Mouse (Mus musculus) neutrophil, adult 65 days (primary cell): ENCODE data around the gene Zcchc14. TPM values are rescaled to one million over a fixed set of nuclear protein-coding genes. Genes with fewer than 3 reads are reported as not detected.

ENCODE experiments used
- total RNA-seq: library from RNA; stranded (reverse); gene quantifications from 2 replicates; pipeline ENCODE4 v1.2.4, GENCODE M21; 2023

Zcchc14 gene
- total RNA-seq = 0.07 and 0.16 TPM in 2 replicates

DNA sequence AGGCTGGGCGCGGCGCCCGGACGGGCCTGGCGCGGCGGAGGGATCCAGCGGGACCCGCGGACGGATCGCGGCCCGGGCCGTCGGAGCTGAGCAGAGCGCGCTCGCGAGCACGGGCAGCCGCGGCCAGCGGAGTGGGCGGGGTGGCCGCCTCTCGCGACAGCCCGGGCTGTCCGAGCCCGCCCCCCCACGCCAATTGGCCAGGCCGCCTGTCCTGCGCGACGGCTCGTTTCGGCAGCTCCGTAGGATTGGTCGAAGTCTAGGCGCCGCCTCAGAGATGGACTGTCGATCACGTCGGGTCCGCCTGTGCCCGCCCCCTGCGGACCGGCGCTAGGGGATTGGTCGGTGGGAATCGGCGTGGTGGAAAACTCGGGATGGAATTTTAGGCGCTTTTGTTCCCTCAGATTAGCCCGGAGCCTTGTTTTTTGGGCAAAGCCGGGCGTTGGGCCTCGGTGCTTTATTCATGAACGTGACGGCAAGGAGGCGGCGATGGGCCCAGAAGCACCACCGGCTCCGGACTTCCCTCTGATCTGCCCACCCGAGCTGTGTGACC, at the start of gene Zcchc14:
TSS of gene Zcchc14 (minus strand) at position 128 of the 550 bp plus-strand sequence.

DNA sequence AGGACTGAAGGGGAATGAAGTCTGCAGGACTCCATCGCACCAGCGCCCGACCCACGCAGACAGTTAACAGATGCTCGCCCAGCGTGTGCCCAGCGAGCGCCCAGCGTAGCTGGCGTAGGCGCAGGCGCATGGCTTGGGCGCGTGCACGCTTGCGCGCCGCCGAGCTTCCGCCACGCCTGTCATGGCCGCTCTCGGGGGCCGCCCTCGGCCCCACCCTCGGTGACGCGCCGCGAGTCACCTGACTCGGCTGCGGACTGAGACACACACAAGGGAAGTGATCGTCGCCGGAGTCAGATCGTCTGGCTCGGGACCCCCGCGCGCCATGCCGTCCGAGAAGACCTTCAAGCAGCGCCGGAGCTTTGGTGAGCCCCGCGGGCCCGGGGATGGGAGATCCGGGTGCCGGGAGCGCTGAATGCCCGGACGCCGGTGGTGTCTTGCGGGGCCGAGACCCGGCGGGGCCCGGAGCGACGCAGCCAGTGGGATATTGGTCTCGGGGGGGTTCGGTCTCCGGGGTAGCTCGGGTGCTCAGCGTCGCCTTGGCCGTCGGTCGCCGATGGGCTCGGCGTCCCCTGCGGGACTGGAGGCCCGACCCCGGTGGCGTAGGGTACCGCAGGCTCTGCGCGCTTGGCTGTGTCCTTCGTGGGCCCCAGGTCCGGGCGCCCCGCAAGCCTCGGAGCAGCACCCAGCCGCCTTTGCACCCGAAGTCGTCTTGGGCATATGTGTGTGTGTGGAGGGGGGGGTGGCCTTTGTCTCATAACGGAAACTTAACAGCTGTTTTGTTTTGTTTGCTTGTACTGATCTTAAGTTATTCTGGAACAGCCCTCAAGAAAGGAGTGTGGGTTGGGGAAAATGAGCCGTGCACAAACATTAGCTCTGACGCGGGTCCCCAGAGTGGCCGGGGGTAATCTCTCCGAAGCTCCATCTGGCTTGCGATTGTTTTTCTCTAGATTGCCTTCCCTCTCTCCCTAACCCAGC, 62.2 kb downstream of the Zcchc14 start, which contains the start of gene Map1lc3b:
TSS of gene Map1lc3b (plus strand) at position 159 of the 975 bp plus-strand sequence.

DNA sequence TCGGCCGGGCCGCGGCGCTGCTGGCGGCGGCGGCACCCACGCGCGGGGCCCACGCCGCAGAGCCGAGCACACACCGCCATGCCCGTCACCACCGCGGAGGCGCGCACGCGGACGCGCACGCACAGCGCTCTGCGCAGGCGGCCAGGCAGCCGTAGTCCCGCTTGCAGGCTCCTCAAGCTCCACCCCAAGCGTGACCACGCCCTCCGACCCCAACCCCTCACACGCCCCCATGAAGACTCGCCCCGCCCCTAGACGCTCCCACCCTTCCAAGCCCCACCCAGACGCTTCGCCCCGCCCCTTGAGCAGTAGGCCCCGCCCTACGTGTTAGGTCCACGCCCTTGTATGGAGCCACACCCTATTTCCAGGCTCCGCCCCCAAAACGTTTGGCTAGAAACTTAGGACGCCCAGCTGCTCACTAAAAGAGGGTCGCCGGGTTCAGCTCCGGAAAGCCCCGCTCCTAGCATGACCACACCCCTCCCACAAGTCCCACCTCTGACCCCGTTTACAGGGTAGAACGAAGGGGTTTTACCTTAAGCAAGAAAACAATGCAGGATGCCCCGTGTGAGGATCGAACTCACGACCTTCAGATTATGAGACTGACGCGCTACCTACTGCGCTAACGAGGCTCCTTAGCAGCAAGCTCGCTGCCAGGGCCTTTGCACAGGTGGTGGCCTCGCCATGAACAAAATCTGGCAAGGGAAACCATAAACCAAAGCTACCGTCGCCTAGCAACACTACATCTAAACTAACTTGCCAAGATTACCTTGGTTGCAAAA, 73.8 kb downstream of the Zcchc14 start, which contains the start of gene Fbxo31:
TSS of gene Fbxo31 (minus strand) at position 131 of the 776 bp plus-strand sequence.

Other genes starting within 250 kb of the Zcchc14 start
- gene 1700018B08Rik, start 108.6 kb downstream of the Zcchc14 start, total RNA-seq = not detected in 2 replicates
- 32.0 and 55.4 TPM in 2 replicates for gene Fbxo31, start 74.1 kb downstream of the Zcchc14 start, total RNA-seq
- gene Map1lc3b, start 62.5 kb downstream of the Zcchc14 start, total RNA-seq = 441 and 453 TPM in 2 replicates
- 0.16 TPM in 1 of 2 replicates, not detected in the other for gene Jph3, start 76.7 kb upstream of the Zcchc14 start, total RNA-seq
- 62.7 and 95.6 TPM in 2 replicates for gene Klhdc4, start 176.7 kb upstream of the Zcchc14 start, total RNA-seq